In genomic region chr11:53502039-53502765, GRCm38 (mm10) we compare ENCODE assay signal across 1 mouse cellular context.
TF ChIP-seq lines count a peak whose summit lies in the region.

No protein-coding gene starts in this region.

TF ChIP-seq in CH12.LX, 34 proteins besides CTCF, POLR2A, EP300 and RAD21:
- TF ChIP-seq JUND (conservative IDR thresholded peaks at IDR 0.05; ENCODE audit: low read depth, low read length) = no peak
- TF ChIP-seq BHLHE40 (IDR thresholded peaks at IDR 0.05; ENCODE audit: low read depth, low read length) = peak; percentile 94
- no peak for TF ChIP-seq ZC3H11A (IDR thresholded peaks at IDR 0.05; ENCODE audit: low read depth, low read length)
- TF ChIP-seq PAX5 (IDR thresholded peaks at IDR 0.05; ENCODE audit: low read length) = no peak
- peak; percentile 45 for TF ChIP-seq SMC3 (IDR thresholded peaks at IDR 0.05; ENCODE audit: low read depth, low read length)
- TF ChIP-seq TBP (conservative IDR thresholded peaks at IDR 0.05; ENCODE audit: low read depth, low read length) = no peak
- TF ChIP-seq SIN3A (IDR thresholded peaks at IDR 0.05; ENCODE audit: low read length) = no peak
- no peak for TF ChIP-seq RCOR1 (conservative IDR thresholded peaks at IDR 0.05; ENCODE audit: low read depth, low read length)
- TF ChIP-seq MYC (IDR thresholded peaks at IDR 0.05; ENCODE audit: low read depth, low read length) = peak; percentile 48; the same call in 1 of the 2 replicates
- no peak for TF ChIP-seq NRF1 (IDR thresholded peaks at IDR 0.05; ENCODE audit: low read depth, low read length)
- 0 out of 2 replicates have a peak, but pooled peaks have one; percentile 24 for TF ChIP-seq MAX (IDR thresholded peaks at IDR 0.05; ENCODE audit: low read length)
- peak; percentile 78; the same call in 1 of the 2 replicates for TF ChIP-seq CHD2 (IDR thresholded peaks at IDR 0.05; ENCODE audit: low read length)
- TF ChIP-seq MAFK (IDR thresholded peaks at IDR 0.05; ENCODE audit: insufficient replicate concordance, low read length) = no peak
- TF ChIP-seq USF2 (conservative IDR thresholded peaks at IDR 0.05; ENCODE audit: low read depth, low read length) = no peak
